Mouse (Mus musculus) limb, embryonic 12.5 days (tissue): ENCODE data around the gene Extl2. TPM values are rescaled to one million over a fixed set of nuclear protein-coding genes. Genes with fewer than 3 reads are reported as not detected.

Source experiments
- ATAC-seq: fragments of 200-750 bp; cut with Nextera tagmentation; 2 replicates; pipeline ENCODE4 v1.8.0; 2017; ENCODE audit warnings: low read depth, moderate TSS enrichment; ENCODE audit not compliant: insufficient number of reproducible peaks, insufficient read depth, low FRiP score, low TSS enrichment
- H3K27ac ChIP-seq: fragments of 300-500 bp; sonication (generic); 2 replicates; pipeline ENCODE4 v1.5.1; 2016; ENCODE audit warnings: mild to moderate bottlenecking, moderate library complexity
- H3K27me3 ChIP-seq: fragments of 300-500 bp; sonication (generic); 2 replicates; pipeline ENCODE4 v1.6.1; 2016; ENCODE audit warnings: mild to moderate bottlenecking, moderate library complexity
- H3K36me3 ChIP-seq: fragments of 300-500 bp; sonication (generic); 2 replicates; pipeline ENCODE4 v1.6.1; 2016; ENCODE audit warnings: mild to moderate bottlenecking, moderate library complexity
- H3K4me1 ChIP-seq: fragments of 300-500 bp; sonication (generic); replicated peaks from 2 replicates; pipeline ENCODE4 v1.6.1; 2016
- H3K4me2 ChIP-seq: fragments of 300-500 bp; sonication (generic); 2 replicates; pipeline ENCODE4 v1.6.1; 2016; ENCODE audit warnings: mild to moderate bottlenecking, moderate library complexity
- H3K4me3 ChIP-seq: fragments of 300-500 bp; sonication (generic); replicated peaks from 2 replicates; pipeline ENCODE4 v1.5.1; 2016; ENCODE audit warnings: mild to moderate bottlenecking
- H3K9ac ChIP-seq: fragments of 300-500 bp; sonication (generic); replicated peaks from 2 replicates; pipeline ENCODE4 v1.6.1; 2016; ENCODE audit warnings: mild to moderate bottlenecking, moderate library complexity
- H3K9me3 ChIP-seq: fragments of 300-500 bp; sonication (generic); 2 replicates; pipeline ENCODE4 v1.6.1; 2016; ENCODE audit warnings: mild to moderate bottlenecking, moderate library complexity
- whole genome bisulfite sequencing: fragments of 180-500 bp; shearing (Covaris S2); methylation state at CpG from one replicate; pipeline ENCODE4 v1.1.7; 2016; 5-methylcytosine and 5-hydroxymethylcytosine counted together
- polyA plus RNA-seq: library from polyadenylated mRNA; unstranded; fragments of >200 nt; fragmentation: Nextera tagmentation; extraction: Ambion mirVana; gene quantifications from 2 replicates; pipeline ENCODE4 v1.2.1, GENCODE M21; 2016

Gene Extl2
- polyA plus RNA-seq, result 17.0 and 19.9 TPM in 2 replicates

DNA sequence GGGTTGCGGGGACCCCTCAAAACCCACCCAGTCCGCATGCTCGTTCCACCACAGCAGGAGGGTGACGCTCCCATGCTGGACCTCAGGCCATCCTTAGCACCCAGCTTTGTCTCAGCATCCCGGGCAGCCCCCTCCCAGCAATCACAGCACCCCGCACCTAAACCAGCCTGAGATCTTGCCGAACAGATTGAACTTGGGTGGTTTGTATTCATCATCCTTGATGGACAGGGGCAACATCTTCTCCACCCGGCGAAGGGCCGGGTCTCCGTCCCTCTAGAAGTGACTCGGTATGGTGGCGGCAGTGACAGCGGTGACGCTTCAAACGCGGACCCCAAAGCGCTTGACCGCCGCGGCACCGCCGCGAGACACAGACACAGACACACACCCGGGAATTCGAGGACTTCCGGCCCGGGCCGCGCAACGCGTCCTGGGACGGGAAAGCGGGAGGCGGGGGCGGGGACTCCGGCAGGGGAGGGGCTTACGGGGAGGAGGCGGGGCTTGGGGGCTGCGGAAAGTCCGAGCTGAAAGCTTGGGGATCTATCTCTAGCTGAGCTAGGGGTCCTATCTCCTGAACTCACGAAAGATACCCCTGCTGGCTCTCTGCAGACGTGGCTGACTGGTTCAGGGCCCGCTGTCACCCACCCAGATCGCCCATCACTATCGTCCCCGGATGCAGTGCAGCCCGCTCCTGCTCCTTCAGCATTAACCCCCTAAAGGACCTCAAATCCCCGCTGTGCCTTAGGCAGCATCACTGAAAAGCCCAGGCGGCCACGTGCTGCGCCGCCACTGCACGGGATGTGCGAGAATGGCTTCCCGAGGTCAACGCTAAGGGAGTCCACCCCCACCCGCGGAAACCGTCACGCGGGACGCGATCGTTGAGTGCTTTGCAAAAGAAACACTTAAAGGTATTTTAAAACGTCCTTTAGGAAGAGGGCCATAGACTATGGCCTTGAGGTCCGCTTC lies at the start of gene Extl2, which contains the start of gene Slc30a7:
Extl2 (plus strand) TSS at position 485 of the 963 bp plus-strand sequence.
Slc30a7 (minus strand) TSS at position 429 of the 963 bp plus-strand sequence.
- Histone ChIP-seq H3K27ac (peak within 1 kb of the TSS; percentile 91), H3K27me3 (no peaks in the 10 kb centered on the region), H3K4me2 (peak within 1 kb of the TSS; percentile 90), H3K9ac (peak within 1 kb of the TSS; percentile 84), H3K4me3 (peak within 1 kb of the TSS; percentile 80), H3K4me1 (peaks cover 13% of the 10 kb centered on the region), H3K36me3 (peaks cover 28% of the 10 kb centered on the region), H3K9me3 (no peaks in the 10 kb centered on the region)
- WGBS, result under 1% methylated on average over 67 of the region's 67 CpGs
- peak; percentile 91 for ATAC-seq

DNA sequence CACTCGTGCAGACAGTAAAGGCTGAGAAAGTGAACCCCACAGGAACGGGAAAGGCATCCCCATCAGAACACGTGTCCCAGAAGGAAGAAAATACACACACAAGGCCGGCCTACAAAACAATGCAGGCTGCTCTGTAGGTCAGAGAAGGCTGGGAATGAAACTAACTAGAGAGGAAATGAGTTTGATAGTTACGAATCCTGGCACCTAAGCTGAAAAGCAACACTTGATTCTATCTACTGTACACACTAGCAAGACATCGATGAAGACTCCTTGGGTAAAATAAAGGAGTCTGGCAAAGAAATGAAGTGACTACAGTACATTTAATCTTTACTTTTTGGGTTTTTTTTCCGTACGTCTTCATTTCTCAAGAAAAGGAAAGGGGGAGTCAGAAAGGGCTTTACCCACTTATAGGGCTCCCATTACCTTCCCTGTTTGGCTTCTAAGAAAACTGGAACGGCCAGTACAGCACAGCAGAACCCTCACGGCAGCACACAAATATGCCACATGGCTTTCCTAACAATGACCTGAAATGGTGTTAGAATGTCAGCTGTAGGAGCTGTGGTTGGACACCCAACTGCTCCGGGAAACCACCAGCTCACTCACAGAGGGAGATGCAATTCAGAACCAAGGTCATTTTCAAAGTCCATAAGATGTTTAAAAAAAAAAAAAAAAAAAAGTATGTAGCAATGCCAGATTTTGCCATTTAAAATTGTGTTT lies 45.8 kb upstream of the Extl2 start:
- Histone ChIP-seq H3K4me2 (no peak overlapping the region), H3K36me3 (peaks cover 31% of the 10 kb centered on the region), H3K4me3 (no peak overlapping the region), H3K9ac (no peak overlapping the region), H3K27me3 (no peaks in the 10 kb centered on the region), H3K9me3 (no peaks in the 10 kb centered on the region), H3K27ac (peak overlapping the region; percentile 79), H3K4me1 (0 out of 2 replicates have a peak, but pooled peaks cover 6% of the 10 kb centered on the region)
- WGBS, result 64% methylated on average over 11 of the region's 11 CpGs
- 0 out of 2 replicates have a peak, but pooled peaks have one; percentile 37 for ATAC-seq

DNA sequence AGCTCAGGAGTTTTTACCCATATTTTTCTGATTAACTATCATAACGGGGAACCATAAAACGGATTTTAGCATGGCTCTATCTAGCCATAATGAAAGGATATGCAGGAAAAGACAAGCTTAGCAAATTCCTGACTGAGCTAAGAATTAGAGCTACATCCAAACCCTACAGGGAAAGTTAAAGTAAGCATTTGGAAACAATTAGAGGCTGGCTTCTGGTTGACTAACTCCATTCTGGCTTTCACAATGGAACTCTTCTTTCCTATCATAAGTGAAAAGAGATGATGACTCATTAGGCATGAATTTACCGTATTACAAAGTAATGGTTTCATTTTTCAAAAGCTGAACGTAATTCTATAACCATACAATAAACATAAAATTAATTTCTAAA lies 45.2 kb upstream of the Extl2 start:
- Histone ChIP-seq H3K36me3 (peaks cover 31% of the 10 kb centered on the region), H3K27ac (no peak overlapping the region), H3K9me3 (no peaks in the 10 kb centered on the region), H3K9ac (no peak overlapping the region), H3K4me2 (no peak overlapping the region), H3K27me3 (no peaks in the 10 kb centered on the region), H3K4me3 (no peak overlapping the region), H3K4me1 (0 out of 2 replicates have a peak, but pooled peaks cover 6% of the 10 kb centered on the region)
- 45% methylated on average over 4 of the region's 4 CpGs for WGBS
- no peak for ATAC-seq

DNA sequence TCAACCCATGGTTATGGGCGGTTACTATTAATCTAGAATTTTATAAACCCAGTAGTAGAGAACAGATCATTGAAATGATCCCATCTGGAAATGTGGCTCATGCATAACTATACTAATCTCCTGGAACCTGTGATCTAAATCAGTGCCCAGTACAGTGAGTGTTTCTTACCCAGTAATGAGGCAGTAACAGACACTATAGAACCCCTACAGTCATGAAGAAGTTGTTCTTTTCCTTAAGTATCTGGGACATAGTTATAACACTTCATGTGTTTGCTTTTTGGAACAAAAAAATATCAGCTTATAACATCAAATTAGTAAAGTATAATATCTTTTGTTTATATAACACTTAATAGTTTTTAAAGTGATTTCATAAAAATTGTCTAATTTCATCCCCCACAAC lies 43.7 kb upstream of the Extl2 start:
- Histone ChIP-seq H3K36me3 (peaks cover 19% of the 10 kb centered on the region), H3K27me3 (no peaks in the 10 kb centered on the region), H3K27ac (no peak overlapping the region), H3K9ac (no peak overlapping the region), H3K4me3 (no peak overlapping the region), H3K4me1 (0 out of 2 replicates have a peak, but pooled peaks cover 6% of the 10 kb centered on the region), H3K4me2 (no peak overlapping the region), H3K9me3 (no peaks in the 10 kb centered on the region)
- no peak for ATAC-seq
- 90% methylated on average over 1 of the region's 1 CpGs for WGBS

DNA sequence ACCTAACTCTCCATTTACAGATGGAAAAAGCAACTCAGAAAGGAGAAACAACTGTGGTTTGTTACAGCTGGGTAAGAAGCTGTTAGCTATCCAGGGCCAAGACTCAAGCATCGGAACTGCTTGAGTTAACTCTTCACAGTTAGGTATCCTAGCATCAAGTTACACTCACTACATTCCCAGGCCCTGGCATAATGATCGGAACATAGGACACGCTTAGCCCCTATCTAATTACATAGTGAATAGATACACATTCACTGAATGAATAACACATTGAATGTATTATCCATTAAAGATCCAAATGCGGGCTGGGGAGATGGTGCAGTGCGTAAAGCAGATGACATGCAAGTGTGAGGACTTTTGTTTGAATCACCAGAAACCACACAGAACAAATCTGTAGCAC lies 43.2 kb upstream of the Extl2 start:
- Histone ChIP-seq H3K27me3 (no peaks in the 10 kb centered on the region), H3K27ac (no peak overlapping the region), H3K4me2 (no peak overlapping the region), H3K9me3 (no peaks in the 10 kb centered on the region), H3K4me1 (0 out of 2 replicates have a peak, but pooled peaks cover 6% of the 10 kb centered on the region), H3K4me3 (no peak overlapping the region), H3K9ac (no peak overlapping the region), H3K36me3 (peaks cover 19% of the 10 kb centered on the region)
- WGBS, result 79% methylated on average over 5 of the region's 5 CpGs
- no peak for ATAC-seq

DNA sequence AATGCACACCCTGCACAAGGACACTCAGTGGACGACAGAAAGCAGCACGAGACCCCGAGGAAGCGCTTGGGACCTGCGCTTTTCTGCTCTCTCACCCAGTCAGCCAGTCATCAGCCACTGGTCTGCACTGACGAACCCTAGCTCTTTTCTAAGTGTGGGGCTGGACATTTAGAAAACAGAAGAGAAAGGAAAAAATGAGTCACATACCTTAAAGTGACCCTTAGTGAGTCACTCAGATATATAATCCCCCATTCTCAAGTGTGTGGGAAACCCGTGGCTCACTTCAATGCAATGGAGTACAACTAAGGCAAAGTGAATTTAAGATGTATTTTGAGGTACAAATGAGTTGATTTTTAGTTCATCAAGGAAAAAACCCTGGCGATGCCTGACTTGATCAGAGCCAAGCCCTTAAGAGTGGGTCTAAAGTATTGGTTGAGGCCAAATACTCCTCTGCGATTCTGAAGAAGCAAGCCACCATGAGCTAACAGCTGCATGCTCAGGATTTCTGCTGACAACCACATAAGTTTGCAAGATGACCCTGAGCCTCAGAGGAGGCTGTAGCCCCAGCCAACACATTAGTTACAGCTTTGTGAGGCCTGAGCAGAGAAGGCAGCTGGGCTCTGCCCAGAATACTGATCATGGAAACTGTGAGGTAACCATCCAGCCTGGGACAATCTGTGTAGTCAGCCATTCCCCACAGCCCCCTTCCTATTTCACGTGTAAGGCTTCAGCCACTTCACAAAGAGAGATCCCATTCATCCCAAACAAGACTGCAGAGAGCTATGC lies 38.3 kb upstream of the Extl2 start:
- H3K9me3 ChIP-seq, result no peaks in the 10 kb centered on the region
- no peaks in the 10 kb centered on the region for H3K4me1 ChIP-seq
- no peak overlapping the region for H3K9ac ChIP-seq
- H3K4me2 ChIP-seq, result no peak overlapping the region
- 88% methylated on average over 10 of the region's 10 CpGs for WGBS
- no peak overlapping the region for H3K27ac ChIP-seq
- no peak for ATAC-seq
- H3K27me3 ChIP-seq, result no peaks in the 10 kb centered on the region
- H3K4me3 ChIP-seq, result no peak overlapping the region
- peaks cover 52% of the 10 kb centered on the region for H3K36me3 ChIP-seq

DNA sequence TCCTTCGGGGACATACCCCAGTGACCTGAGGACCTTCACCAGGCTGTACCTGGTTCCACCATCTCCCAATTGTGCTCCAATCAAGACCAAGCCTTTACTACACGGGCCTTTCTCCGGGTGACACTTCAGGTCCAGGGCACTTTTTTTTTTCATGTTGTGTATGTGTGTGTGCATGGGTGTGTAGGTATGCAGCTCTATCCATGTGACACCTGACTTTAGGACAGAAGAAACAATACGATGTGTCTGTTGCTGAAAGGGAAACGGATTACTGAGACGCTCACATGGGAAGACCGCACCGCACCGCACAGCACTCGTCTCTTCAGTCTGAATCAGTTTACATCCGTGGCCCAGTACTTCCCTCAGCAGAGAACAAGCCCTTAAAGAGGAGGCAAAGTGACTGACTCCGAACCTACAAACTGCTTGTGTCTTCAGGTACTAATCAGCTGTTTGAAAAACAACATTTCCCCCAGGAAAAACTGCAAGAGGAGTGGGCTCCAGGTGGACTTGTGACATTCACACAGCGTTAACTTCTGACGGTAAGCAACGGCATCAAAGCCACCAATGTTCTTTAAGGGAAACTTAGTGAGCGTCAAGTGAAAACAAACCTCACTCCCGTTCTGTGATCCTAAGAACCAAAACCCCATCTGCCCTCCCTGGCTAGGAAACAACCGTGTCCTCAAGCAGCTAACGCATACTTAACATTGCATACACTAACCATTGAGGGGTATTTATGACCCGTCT lies 36.0 kb upstream of the Extl2 start:
- Histone ChIP-seq H3K27me3 (no peaks in the 10 kb centered on the region), H3K9ac (no peak overlapping the region), H3K27ac (no peak overlapping the region), H3K36me3 (peaks cover 71% of the 10 kb centered on the region), H3K4me2 (no peak overlapping the region), H3K9me3 (no peaks in the 10 kb centered on the region), H3K4me1 (no peaks in the 10 kb centered on the region), H3K4me3 (no peak overlapping the region)
- 93% methylated on average over 20 of the region's 20 CpGs for WGBS
- no peak for ATAC-seq

DNA sequence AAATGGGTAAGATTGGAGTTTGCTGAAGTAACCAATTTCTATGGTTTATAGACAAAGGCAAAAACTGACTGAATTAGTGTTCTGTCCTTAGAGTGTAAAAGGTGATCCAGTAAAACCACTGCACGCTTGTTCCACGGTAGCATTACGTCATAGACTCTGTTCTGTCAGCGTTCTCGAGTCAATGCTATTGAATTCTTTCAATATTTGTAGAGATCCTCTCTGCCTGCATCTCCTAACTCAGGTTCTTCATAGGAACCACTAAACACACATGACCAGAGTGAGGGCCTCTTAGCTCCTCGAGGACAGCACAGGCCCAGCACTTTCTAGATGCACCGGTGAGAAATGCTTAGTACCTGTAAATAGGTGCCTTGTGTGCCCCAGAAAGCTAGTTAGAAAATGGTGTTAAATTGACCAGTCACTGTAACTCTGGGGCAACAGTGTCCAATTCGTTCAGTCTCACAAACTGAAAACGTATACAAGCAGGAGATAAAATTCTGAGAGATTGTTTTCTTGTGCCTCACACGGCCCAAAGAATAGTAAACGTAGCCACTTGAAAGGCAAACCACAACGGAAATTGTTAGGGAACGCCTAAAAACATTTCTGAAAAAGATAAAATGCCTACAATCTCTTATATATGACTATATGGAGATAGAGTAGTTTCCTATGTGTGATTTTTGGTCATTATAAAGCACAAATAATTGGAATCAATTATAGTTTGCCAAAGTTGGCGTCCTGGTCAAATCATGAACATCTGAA lies 35.2 kb upstream of the Extl2 start:
- Histone ChIP-seq H3K36me3 (peaks cover 77% of the 10 kb centered on the region), H3K9ac (no peak overlapping the region), H3K4me1 (no peaks in the 10 kb centered on the region), H3K4me3 (no peak overlapping the region), H3K27ac (no peak overlapping the region), H3K27me3 (no peaks in the 10 kb centered on the region), H3K9me3 (no peaks in the 10 kb centered on the region), H3K4me2 (no peak overlapping the region)
- WGBS, result 93% methylated on average over 14 of the region's 14 CpGs
- ATAC-seq, result no peak

DNA sequence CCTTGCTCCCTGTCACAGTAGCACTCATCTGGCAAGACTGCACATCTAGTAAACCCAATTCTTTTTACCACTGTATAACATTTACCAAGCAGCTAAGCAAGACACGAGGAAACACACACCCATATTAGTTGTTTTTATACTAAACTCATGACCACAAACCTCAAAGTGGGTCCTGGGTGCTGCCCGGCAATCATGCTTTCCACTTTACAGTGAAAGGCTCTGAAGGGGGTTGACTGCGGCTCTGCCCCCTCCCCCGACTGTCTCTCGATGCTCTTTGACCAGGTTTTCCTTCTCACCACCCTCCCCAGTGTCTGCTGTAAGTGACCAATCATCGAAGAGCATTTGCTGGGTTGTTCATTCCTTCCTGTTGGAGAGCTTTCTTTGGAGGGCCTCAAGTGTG lies 33.0 kb upstream of the Extl2 start:
- H3K4me3 ChIP-seq, result no peak overlapping the region
- H3K27me3 ChIP-seq, result no peaks in the 10 kb centered on the region
- H3K27ac ChIP-seq, result no peak overlapping the region
- no peak overlapping the region for H3K9ac ChIP-seq
- H3K36me3 ChIP-seq, result peaks cover 82% of the 10 kb centered on the region
- WGBS, result 93% methylated on average over 6 of the region's 6 CpGs
- H3K4me2 ChIP-seq, result no peak overlapping the region
- H3K4me1 ChIP-seq, result no peaks in the 10 kb centered on the region
- H3K9me3 ChIP-seq, result no peaks in the 10 kb centered on the region
- ATAC-seq, result no peak

DNA sequence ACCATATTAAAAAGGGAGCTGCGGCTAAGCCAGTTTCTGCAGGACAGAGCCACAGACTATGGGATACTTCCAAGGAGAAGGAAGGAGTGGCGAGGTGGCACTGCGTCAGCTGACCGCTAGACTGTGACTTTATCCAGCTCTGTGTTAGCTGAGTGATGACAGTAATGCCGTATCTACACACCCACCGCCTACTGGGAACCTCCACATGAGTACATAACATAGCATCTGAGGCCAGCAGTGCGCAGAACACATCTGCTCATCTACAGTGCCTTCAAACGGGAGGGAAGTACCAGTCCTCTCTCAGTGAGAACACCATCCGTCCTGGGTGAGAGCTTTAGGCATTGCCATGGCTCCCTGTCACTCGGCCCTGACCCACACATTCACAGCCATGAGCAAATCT lies 32.3 kb upstream of the Extl2 start:
- Histone ChIP-seq H3K9me3 (no peaks in the 10 kb centered on the region), H3K36me3 (peaks cover 76% of the 10 kb centered on the region), H3K4me3 (no peak overlapping the region), H3K27me3 (no peaks in the 10 kb centered on the region), H3K27ac (no peak overlapping the region), H3K4me1 (no peaks in the 10 kb centered on the region), H3K9ac (no peak overlapping the region), H3K4me2 (no peak overlapping the region)
- 91% methylated on average over 10 of the region's 10 CpGs for WGBS
- ATAC-seq, result no peak
